Mouse (Mus musculus) myocyte (in vitro differentiated cells): ENCODE data around the gene Fabp1.

ENCODE experiments used
- CEBPB ChIP-seq: IDR thresholded peaks from 2 replicates; pipeline ENCODE4 v1.6.1; 2011; ENCODE audit warnings: mild to moderate bottlenecking, moderate library complexity; ENCODE audit not compliant: poor library complexity, insufficient read depth, severe bottlenecking
- E2F4 ChIP-seq: IDR thresholded peaks from one replicate; pipeline ENCODE4 v1.6.1; 2011; ENCODE audit warnings: mild to moderate bottlenecking, control low read depth, moderate library complexity; ENCODE audit not compliant: insufficient read depth
- POLR2A ChIP-seq: IDR thresholded peaks from one replicate; pipeline ENCODE4 v1.6.1; 2011; ENCODE audit warnings: low read depth, mild to moderate bottlenecking, control low read depth, moderate library complexity; ENCODE audit not compliant: insufficient read length
- USF1 ChIP-seq: IDR thresholded peaks from one replicate; pipeline ENCODE4 v1.6.1; 2011; ENCODE audit warnings: low read depth, mild to moderate bottlenecking, control low read depth, moderate library complexity

- TF ChIP-seq POLR2A (no peak), USF1 (no peak), E2F4 (no peak), CEBPB (no peak)
Measured at GRCm38 (mm10) chr6:71193151-71193740, 6.4 kb upstream of the Fabp1 start.
